Mouse (Mus musculus): ENCODE measurements around the gene Nrap.
A peak's percentile ranks its signal among the peaks of the same experiment; 100 is the strongest.

Gene Nrap

DNA sequence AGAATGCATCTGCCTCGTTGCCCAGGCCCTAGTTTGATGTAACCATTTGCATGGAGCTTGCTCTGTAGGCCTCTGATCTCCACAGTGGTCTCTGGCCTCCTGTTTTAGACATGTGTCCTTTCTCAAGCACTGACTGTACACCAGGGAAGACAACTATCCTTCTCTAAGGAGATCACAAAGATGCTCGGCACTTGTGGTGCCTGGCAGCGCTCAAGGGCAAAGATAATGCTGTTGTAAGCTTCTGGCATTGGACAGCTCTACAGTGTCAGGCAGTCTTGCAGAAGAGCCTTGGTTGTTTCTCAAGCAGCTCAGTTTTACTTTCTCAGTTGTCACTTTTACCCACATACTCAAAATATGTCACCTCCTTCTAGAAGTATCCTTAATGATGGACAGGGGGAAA, 73.3 kb downstream of the Nrap start:
- no peak for DNase-seq (ENCODE audit: low spot score in 2 of 2)

DNA sequence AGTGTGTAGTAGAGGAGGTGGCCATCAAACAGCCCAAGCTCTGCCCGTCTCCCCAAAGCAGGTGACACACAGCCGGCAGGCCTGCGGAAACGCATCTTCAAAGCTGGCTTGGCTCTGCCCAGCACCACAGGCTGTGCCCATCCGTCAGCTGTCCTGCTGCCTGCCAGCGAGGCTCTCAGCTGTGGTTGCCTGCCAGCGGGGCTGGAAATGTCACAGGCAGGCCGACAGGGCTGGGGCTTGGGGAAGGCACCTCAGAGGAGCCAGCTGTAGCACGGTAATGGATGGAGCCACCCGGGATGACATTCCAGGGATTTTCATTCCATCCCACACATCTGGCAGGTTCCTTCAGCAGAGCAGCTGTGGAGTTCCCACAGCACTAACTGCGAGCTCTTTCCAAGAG, 89.0 kb downstream of the Nrap start:
- DNase-seq (ENCODE audit: low spot score in 2 of 2): no peak

DNA sequence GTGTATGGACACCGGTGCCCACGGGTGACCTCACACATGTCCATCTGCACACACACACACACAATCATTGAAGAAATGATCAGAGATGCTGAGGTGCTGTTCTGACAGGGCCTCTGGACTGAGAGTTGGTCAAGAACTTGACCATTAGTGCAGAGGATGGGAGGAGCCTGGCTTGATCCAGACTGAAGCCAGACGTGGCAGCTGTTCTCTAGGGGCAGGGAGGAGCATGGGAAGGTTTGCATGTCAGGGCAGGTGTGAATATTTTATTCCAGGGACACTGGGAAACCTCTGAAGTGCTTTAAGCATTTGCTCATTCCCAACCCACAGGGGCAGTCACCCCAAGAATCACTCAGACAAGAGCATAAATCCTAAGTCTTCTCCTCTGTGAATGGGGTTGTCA, 92.6 kb downstream of the Nrap start:
- DNase-seq (ENCODE audit: low spot score in 2 of 2): no peak

DNA sequence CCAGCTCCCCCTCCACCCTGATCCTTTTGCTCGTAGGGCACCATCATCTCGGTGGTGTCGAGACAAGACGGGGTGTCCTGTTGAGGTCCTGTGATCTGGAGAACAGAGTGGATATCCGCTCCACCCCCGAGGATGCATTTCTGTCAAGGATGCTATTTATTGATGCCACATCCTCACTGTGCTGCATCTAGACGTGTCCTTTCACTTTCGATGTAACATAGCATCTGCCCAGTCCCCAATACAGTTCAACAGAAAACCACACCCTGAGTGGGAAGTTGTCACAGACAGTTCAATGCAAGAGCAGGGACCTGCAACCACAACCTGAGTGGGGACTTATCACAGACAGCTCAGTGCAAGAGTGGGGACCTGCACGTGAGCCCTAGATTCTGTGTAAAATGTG, 93.2 kb downstream of the Nrap start:
- DNase-seq (ENCODE audit: low spot score in 2 of 2): no peak

DNA sequence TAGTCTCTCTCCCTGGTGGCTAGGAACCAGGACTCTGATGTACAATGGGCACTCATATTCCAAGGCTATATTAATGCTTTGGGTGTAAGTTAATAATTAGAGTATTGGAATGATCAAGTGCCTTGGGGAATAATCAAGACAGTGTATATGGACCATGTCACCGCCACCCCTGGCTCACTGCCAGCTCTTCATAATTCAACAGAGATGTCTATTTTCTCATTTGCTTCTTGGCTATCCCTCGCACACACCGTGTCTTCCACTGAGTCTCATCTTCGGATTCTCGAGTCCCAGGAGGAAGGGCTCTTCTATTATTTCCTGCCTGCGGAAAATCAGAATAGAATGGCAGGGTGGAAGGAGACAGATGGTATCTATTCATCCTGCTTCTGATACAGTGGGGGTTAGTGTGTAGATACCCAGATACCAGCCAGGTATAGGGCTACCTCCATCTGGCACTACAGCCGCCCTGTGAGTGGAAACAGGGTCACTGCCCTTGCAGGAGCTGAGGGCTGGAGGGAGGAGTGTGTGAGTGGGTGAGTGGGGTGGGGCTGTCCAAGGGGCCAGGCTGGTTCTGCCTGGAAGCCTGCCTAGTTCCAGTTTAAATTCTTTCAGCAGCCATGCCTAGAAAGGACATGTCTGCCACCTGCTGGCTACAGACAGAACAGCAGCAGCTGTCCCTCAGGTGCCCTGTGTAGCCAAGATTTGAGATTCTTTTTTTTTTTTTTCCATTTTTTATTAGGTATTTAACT, 95.0 kb downstream of the Nrap start:
- DNase-seq (ENCODE audit: low spot score in 2 of 2): peak; percentile 15 to 37

DNA sequence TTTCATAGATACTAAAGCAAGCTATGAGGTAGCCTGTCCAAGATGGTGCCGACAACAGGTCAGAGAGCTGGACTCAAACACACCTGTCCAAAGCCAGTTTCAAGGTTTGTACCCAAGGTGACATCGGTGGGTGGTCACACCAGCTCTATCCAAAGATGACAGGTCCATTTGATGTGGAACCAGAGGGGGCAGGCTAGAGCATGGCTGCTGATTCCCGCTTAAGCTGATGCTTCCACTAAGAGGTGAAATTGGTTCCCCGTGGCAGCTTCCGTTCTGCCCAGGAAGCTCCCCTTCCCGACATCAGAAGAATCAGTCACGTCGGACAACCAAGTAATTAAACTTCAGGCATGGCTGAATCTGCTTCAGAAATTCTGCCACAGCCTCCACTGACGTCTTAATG, 97.5 kb downstream of the Nrap start:
- no peak for DNase-seq (ENCODE audit: low spot score in 2 of 2)

DNA sequence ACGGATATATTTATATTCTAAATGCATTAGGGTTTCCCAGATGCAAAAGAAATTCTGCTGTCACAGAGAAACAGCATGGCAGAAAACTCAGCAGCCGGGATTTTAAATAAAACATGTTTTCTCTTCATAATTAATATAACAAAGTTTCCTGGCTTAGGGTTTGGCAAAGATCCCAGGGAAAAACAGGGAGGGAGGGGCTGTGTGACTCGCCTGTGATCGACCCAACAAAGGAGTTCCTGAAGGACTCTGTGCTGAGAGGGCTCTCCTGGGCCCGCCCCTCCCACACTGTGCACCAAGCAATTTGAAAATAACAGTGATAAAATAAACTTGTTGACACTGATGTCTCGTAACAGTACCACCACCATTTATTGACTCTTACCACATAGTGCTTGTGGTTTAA, 97.9 kb downstream of the Nrap start:
- no peak for DNase-seq (ENCODE audit: low spot score in 2 of 2)

DNA sequence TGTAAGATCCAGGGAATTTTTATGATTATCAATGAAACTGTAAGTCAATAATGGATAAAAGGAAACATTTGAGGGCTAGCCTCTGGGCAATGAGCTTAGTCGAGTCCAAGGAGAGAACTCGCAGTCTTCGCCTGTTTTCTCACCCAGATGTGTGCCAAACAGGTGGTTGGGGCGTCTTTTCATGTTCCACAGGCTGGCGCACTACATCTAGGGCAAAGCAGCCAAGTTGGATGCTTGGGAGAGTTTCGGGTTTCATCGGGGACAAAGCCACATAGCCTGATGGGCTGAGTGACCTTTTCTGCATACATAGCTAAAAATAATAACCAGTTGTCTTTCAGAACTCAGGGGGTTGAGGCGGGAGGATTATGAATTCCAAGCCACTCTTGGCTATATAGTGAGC, 100.2 kb downstream of the Nrap start:
- no peak for DNase-seq (ENCODE audit: low spot score in 2 of 2)

DNA sequence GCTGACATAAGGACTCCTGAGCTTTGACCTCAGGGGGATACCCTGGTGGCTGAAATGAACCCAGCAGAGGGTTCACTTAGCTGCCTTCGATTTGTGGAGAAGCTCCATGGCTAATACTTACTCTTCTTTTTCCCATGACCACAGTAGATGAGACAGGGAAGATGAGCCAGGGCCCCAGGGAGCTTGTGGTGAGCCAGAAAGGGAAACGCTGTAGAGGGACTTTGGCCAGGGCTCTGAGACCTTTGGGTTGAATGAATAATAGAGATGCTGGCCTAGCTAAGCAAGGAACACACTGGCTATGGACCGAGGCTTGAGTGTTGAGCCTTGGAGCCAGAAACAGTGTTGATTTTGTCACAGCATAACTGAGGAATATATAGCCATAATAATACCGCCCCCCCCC, 101.4 kb downstream of the Nrap start:
- no peak for DNase-seq (ENCODE audit: low spot score in 2 of 2)

DNA sequence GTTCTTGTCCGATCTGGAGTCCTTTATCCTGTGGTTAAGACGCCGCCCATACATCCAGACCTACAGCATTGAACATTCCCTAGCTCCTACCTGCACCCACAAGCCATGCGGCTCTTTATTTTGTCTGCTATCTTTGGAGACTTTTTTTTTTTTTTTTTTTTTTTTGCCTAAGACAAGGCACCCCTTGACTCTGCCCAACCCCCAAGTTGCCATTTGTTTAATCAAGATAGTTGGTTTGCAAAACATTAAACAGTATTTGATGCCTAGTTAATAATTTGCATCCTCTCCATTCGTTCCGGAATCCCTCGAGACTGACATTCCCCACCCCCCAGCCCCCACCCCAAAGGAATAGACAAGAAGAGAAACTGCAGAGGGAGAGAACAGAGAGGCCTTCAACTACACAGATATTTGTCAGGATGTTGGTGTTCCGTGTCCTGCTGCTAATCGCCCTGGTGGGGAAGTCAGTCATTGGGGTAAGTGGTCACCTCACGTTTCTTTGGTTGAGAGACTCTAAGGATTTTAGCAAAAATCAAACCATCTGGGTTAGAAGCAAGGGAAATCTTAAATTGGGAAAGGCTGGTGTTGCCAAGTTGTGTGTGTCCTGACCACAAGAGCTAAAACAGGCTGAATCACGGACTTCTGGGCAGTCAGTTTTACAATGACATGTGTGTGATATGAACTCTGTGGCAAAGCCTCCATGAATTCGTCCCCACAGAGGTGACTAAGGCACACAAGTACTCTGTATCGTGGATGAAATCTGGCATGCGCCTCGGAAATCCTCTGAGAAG, 102.1 kb downstream of the Nrap start:
- DNase-seq (ENCODE audit: low spot score in 2 of 2): no peak

DNA sequence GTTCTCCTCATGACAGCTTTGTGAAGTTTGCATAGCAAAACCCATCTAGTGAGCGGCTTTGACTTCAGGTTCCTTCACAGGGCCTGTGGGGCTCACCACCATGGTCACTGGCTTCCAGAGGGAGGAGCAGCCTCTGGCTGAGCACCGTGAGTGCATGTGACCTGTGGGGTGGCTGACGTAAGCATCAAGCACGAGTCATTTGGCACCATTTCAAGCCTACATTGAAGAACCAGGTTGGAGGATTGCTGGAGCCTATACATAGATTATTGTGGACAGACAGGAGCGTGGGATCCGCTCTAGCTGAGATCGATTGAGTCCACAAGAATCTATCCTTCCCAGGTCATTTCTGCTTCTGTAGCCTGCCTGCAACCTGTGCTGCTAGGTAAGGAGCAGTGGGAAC, 103.0 kb downstream of the Nrap start, which contains the start of gene Habp2:
Gene Habp2, plus strand, starts transcription at position 272 of the 400 bp plus-strand sequence.
- DNase-seq (ENCODE audit: low spot score in 2 of 2): no peak

DNA sequence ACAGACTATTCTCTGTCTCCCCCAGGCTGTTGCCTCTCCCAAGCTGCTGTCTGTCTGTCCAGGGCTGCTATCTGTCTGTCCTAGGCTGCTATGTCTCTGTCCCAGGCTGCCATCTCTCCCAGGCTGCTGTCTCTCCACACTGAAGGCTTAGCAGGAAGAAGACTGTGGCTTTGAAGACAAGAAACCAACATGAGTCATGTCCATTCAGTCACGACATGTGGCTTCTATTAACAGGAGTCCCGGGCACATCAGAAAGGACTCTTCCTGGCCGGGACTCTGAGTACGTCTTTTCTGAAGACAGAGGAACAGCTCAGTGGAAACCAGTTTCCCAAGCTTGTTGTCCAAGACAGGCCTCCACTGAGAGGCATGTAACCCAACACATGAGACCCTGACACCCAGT, 104.6 kb downstream of the Nrap start:
- DNase-seq (ENCODE audit: low spot score in 2 of 2): no peak

DNA sequence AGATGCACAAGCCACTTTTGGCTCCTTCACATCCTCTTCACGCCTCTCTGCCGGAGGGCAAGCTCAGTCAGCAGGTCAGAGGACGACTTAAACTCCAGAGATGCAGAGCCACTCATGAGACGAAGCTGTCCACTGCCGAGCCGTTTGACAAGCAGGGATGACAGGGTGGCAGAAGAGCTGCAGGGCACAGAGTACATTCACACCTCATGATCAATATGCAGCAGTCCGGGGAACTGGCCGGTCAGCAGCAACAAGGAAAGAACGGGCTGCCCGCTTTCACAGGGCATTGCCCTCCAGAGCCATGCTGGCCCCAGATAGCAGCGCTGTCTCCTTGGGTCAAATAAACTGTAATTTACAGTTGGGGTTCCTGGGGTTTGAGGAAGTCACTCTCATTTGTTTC, 111.5 kb downstream of the Nrap start:
- no peak for DNase-seq (ENCODE audit: low spot score in 2 of 2)

DNA sequence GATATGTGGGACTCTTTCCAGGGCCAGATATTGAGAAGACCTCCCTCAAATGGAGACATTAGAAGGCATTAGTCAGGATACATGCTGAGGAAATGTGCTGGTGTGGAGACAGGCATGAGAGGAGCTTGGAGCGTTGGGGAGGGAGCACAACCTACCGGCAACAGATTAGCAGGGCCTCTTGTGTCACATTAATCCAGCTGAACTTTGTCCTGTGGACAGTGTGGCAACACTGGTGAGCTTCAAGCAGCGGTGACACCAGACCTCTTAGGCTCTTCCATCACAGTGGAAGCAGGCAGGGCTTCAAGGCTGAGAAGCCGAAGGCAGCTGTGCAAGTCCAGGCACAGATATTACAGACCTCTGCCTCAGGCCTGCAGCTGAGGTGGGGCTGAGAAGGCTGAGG, 111.9 kb downstream of the Nrap start:
- DNase-seq (ENCODE audit: low spot score in 2 of 2): no peak

DNA sequence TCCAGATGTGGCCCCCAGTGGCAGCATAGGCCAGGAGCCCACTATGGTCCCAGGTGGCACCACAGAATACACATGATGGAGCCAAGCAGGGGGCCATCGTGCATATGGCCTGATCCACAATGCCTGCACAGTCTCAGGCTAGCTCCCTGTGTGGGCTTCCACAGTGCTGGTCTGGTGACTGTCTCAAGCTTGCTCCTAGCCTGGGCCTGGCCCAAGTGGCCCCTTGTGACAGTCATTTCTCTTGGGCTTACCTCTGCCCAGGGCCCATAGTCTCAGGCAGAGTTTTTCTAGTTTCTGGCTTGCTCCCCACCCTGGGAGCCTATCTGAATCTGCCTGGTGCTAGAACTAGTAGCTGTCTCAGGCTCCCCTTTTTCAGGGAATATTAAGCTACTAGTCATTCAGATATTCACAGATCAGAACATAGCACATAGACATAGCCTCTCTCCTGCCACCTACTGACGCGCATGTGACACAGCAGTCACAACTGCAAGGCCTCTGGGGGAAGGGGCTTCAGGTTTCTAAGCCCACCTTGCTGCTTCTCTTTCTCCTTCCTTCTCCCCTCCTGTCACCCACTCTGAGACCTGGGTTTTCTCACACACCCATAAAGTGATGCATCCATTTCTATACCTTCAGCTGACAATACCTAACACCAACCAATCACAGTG, 112.6 kb downstream of the Nrap start:
- no peak for DNase-seq (ENCODE audit: low spot score in 2 of 2)

DNA sequence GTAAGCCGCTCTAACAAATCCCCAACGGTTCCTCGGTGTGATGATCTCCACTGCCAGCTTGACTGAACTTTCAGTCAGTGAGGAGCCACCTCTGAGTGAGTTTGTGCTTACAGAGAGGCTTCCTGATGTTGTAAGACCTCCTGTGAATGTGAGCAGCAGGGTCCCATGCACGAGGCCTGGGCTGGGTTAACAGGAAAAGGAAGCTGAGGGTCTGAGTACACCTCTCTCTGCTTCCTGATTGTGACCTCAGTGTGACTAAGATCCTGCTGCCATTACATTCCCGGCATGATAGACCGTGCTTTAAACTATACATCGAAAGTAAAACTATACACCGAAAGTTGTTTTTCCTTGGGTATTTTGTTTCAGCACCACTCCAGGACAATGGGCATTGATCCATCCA, 117.8 kb downstream of the Nrap start:
- no peak for DNase-seq (ENCODE audit: low spot score in 2 of 2)

All from natural killer cell, adult 2 months (primary cell).